Mouse (Mus musculus): Measurements from ENCODE around the gene Hdhd3. TPM values are rescaled to one million over a fixed set of nuclear protein-coding genes. Genes with fewer than 3 reads are reported as not detected.

The Hdhd3 gene
- polyA plus RNA-seq, 1 experiment from 2014 or later, result 115 TPM

DNA sequence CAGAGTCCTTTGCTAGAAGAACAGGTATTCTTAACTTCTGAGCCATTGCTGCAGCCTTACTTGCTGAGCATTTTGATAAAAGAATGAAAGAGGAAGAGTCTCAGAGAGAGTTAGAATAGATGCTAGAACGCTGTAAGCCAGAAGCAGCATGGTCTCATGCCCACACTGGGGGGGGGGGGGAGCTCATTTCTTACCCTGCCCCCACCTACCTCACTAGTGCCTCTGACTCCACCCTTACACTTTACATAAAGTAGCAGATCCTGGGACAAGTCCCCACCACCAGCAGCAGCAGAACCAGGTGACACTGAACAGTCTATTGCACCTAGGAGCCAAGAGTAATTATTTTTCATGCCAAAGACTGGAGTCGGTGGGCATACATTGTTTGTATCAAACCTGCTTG lies 28.1 kb downstream of the Hdhd3 start:
- H3K9me3 ChIP-seq (ENCODE audit: control insufficient read depth, low read length), result no peaks in the 10 kb centered on the region
- peaks cover 3% of the 10 kb centered on the region; the same call in 1 of the 2 replicates for H3K4me1 ChIP-seq (ENCODE audit: control insufficient read depth, insufficient read depth, low read length)
- H3K4me2 ChIP-seq (ENCODE audit: low read depth, low read length), result no peak overlapping the region
- no peak overlapping the region for H3K9ac ChIP-seq (ENCODE audit: low read depth, low read length)
- H3K36me3 ChIP-seq (ENCODE audit: control insufficient read depth, insufficient read depth, low read length), result no peaks in the 10 kb centered on the region
- WGBS, result 65% methylated on average over 2 of the region's 2 CpGs
- ATAC-seq, result no peak
- H3K27me3 ChIP-seq (replicated peaks; ENCODE audit: control insufficient read depth, insufficient read depth, low read length), result no peaks in the 10 kb centered on the region
- no peak overlapping the region for H3K4me3 ChIP-seq (ENCODE audit: low read length)
- peak overlapping the region; percentile 62 for H3K27ac ChIP-seq (ENCODE audit: low read length)

DNA sequence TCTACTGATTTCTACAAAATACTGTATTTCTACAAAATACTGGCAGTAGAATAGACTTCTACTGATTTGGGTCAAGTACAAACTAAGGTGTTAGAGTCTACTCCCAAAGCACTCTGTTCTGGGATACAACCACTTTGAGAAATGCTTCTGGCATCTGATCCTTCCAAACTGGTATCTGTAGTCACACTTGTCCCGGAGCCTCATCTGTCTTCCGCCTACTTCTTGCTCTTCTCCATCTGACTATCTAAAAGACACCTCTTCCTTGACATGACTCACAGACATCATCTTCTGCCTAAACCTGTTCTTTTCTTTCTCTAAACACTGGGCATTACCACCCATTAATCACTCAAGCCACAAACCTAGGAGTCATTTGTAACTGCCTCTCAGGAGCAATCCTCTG lies 31.2 kb downstream of the Hdhd3 start:
- no peak for ATAC-seq
- no peaks in the 10 kb centered on the region for H3K36me3 ChIP-seq (ENCODE audit: control insufficient read depth, insufficient read depth, low read length)
- H3K27me3 ChIP-seq (replicated peaks; ENCODE audit: control insufficient read depth, insufficient read depth, low read length), result no peaks in the 10 kb centered on the region
- H3K27ac ChIP-seq (ENCODE audit: low read length), result no peak overlapping the region
- no peak overlapping the region for H3K4me2 ChIP-seq (ENCODE audit: low read depth, low read length)
- H3K9me3 ChIP-seq (ENCODE audit: control insufficient read depth, low read length), result 0 out of 2 replicates have a peak, but pooled peaks cover 4% of the 10 kb centered on the region
- WGBS, result 97% methylated on average over 2 of the region's 2 CpGs
- peaks cover 4% of the 10 kb centered on the region; the same call in 1 of the 2 replicates for H3K4me1 ChIP-seq (ENCODE audit: control insufficient read depth, insufficient read depth, low read length)
- no peak overlapping the region for H3K4me3 ChIP-seq (ENCODE audit: low read length)
- no peak overlapping the region for H3K9ac ChIP-seq (ENCODE audit: low read depth, low read length)

DNA sequence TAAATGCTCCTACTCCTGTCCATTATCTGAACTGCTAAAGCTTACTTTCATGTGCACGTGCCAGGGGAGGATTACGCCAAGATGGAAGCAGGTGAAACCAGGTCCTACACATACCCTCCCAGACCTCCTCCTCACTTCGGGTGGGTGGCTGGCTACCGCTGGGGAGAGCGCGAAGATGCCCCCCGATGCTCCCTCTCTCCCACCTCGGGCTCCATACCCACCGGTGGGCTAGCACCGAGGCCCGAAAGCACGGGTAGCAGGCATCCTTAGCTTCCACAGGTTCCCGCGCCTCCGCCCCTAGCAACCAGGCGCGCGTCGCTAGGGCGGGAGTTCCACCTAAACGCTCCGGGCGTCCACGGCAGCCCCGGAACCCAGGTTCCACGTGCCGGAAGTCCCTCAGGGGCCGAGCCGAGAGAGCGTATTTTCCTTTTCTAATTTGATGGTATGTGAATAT lies 32.6 kb downstream of the Hdhd3 start, which contains the start of gene Wdr31:
Gene Wdr31 (minus strand): TSS at position 299 of the 454 bp plus-strand sequence.
- H3K36me3 ChIP-seq (ENCODE audit: control insufficient read depth, insufficient read depth, low read length), result no peaks in the 10 kb centered on the region
- no peaks in the 10 kb centered on the region for H3K27me3 ChIP-seq (replicated peaks; ENCODE audit: control insufficient read depth, insufficient read depth, low read length)
- H3K4me1 ChIP-seq (ENCODE audit: control insufficient read depth, insufficient read depth, low read length), result peaks cover 4% of the 10 kb centered on the region; the same call in 1 of the 2 replicates
- H3K9ac ChIP-seq (ENCODE audit: low read depth, low read length), result peak within 1 kb of the TSS; percentile 75
- H3K9me3 ChIP-seq (ENCODE audit: control insufficient read depth, low read length), result 0 out of 2 replicates have a peak, but pooled peaks cover 4% of the 10 kb centered on the region
- H3K4me2 ChIP-seq (ENCODE audit: low read depth, low read length), result peak within 1 kb of the TSS; percentile 87
- ATAC-seq, result peak; percentile 85
- H3K4me3 ChIP-seq (ENCODE audit: low read length), result peak within 1 kb of the TSS; percentile 70
- WGBS, result under 1% methylated on average over 30 of the region's 30 CpGs
- no peak within 1 kb of the TSS for H3K27ac ChIP-seq (ENCODE audit: low read length)

DNA sequence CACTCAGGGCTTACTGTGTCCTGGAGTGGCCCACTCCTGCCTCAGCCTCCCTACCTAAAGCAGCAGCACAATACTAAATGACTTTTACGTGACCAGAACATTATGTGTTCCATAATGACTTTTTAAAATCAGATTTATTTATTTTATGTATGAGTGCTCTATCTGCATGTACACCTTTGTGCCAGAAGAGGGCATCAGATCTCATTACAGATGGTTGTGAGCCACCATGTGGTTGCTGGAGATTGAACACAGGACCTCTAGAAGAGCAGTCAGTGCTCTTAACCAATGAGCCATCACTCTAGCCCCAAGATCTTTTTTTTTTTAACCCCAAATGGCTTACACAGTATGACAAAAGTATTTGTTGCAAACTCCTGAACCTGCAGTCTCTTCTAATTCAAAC lies 35.1 kb downstream of the Hdhd3 start:
- Histone ChIP-seq H3K4me2 (ENCODE audit: low read depth, low read length) (no peak overlapping the region), H3K9ac (ENCODE audit: low read depth, low read length) (no peak overlapping the region), H3K9me3 (ENCODE audit: control insufficient read depth, low read length) (0 out of 2 replicates have a peak, but pooled peaks cover 4% of the 10 kb centered on the region), H3K27me3 (replicated peaks; ENCODE audit: control insufficient read depth, insufficient read depth, low read length) (no peaks in the 10 kb centered on the region), H3K4me1 (ENCODE audit: control insufficient read depth, insufficient read depth, low read length) (peaks cover 4% of the 10 kb centered on the region; the same call in 1 of the 2 replicates), H3K36me3 (ENCODE audit: control insufficient read depth, insufficient read depth, low read length) (no peaks in the 10 kb centered on the region), H3K27ac (ENCODE audit: low read length) (no peak overlapping the region), H3K4me3 (ENCODE audit: low read length) (no peak overlapping the region)
- no peak for ATAC-seq
- 87% methylated on average over 1 of the region's 1 CpGs for WGBS

DNA sequence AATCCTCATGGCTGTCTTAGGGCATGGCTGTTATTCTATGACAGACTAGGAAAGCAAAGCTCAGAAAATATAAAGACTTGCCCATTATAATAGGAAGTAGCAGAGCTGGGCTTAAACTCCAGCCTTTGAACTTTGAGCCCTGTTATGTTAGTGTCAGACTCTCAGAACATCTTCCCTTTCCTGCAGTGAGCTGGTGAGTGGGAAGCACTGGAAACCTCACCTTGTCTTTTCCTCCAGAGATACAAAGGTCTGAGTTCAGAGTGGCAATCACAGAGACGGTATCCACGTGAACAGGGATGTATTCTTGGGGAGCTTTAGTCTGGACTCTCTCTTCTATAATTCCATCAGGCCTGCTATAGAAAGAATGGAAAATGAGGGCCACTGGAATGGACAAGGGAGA lies 40.1 kb downstream of the Hdhd3 start:
- peak; percentile 69; the same call in 1 of the 2 replicates for ATAC-seq
- no peak overlapping the region for H3K27ac ChIP-seq (ENCODE audit: low read length)
- H3K9me3 ChIP-seq (ENCODE audit: control insufficient read depth, low read length), result no peaks in the 10 kb centered on the region
- no peaks in the 10 kb centered on the region for H3K36me3 ChIP-seq (ENCODE audit: control insufficient read depth, insufficient read depth, low read length)
- no peak overlapping the region for H3K4me2 ChIP-seq (ENCODE audit: low read depth, low read length)
- no peaks in the 10 kb centered on the region for H3K27me3 ChIP-seq (replicated peaks; ENCODE audit: control insufficient read depth, insufficient read depth, low read length)
- 79% methylated on average over 2 of the region's 2 CpGs for whole genome bisulfite sequencing
- no peaks in the 10 kb centered on the region for H3K4me1 ChIP-seq (ENCODE audit: control insufficient read depth, insufficient read depth, low read length)
- H3K9ac ChIP-seq (ENCODE audit: low read depth, low read length), result 0 out of 2 replicates have a peak overlapping the region, but pooled peaks have one; percentile 17
- H3K4me3 ChIP-seq (ENCODE audit: low read length), result no peak overlapping the region

DNA sequence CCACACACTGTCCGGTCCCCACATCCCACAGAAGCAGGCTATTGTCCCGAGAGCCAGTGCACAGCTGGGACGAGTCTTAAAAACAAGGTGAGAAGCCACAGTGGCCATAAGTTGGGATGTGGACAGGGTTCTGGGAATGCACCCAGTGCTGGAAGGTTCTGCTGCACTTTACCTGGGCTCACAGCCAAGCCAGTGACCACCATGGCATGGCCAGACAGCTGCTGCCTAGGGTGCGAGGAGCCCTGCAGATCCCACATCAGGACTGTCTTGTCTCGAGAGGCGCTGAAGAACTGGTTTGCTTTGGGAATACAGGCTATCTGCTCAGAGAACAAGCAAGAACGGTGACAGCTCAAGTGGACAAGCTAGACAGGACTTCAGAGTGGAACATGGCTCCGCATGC lies 42.9 kb downstream of the Hdhd3 start:
- Histone ChIP-seq H3K27ac (ENCODE audit: low read length) (no peak overlapping the region), H3K36me3 (ENCODE audit: control insufficient read depth, insufficient read depth, low read length) (no peaks in the 10 kb centered on the region), H3K9me3 (ENCODE audit: control insufficient read depth, low read length) (no peaks in the 10 kb centered on the region), H3K4me1 (ENCODE audit: control insufficient read depth, insufficient read depth, low read length) (no peaks in the 10 kb centered on the region), H3K27me3 (replicated peaks; ENCODE audit: control insufficient read depth, insufficient read depth, low read length) (no peaks in the 10 kb centered on the region), H3K4me3 (ENCODE audit: low read length) (no peak overlapping the region), H3K4me2 (ENCODE audit: low read depth, low read length) (no peak overlapping the region), H3K9ac (ENCODE audit: low read depth, low read length) (no peak overlapping the region)
- ATAC-seq, result no peak
- 89% methylated on average over 8 of the region's 8 CpGs for WGBS

DNA sequence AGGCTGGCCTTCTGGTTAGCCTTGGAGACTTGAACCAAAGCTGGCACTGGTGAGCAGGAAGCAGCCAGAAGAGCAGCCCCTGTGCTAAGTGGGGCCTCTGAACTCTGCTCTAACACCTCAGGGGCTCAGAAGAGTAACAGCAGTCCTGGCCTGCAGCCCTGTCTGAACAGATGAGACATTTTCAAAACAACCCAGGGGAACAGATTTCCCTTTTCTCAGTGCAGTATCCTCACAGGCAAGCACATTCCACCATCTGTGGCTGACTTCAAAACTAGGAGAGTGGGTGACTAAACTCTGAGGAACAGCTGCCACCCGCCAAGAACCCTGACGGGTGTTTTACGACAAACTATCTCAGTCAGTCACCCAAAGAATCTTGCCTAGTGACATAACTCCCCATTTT lies 44.2 kb downstream of the Hdhd3 start:
- Histone ChIP-seq H3K4me1 (ENCODE audit: control insufficient read depth, insufficient read depth, low read length) (no peaks in the 10 kb centered on the region), H3K36me3 (ENCODE audit: control insufficient read depth, insufficient read depth, low read length) (no peaks in the 10 kb centered on the region), H3K4me3 (ENCODE audit: low read length) (no peak overlapping the region), H3K27ac (ENCODE audit: low read length) (no peak overlapping the region), H3K4me2 (ENCODE audit: low read depth, low read length) (no peak overlapping the region), H3K9me3 (ENCODE audit: control insufficient read depth, low read length) (no peaks in the 10 kb centered on the region), H3K9ac (ENCODE audit: low read depth, low read length) (no peak overlapping the region), H3K27me3 (replicated peaks; ENCODE audit: control insufficient read depth, insufficient read depth, low read length) (no peaks in the 10 kb centered on the region)
- 66% methylated on average over 3 of the region's 3 CpGs for WGBS
- 0 out of 2 replicates have a peak, but pooled peaks have one; percentile 16 for ATAC-seq

DNA sequence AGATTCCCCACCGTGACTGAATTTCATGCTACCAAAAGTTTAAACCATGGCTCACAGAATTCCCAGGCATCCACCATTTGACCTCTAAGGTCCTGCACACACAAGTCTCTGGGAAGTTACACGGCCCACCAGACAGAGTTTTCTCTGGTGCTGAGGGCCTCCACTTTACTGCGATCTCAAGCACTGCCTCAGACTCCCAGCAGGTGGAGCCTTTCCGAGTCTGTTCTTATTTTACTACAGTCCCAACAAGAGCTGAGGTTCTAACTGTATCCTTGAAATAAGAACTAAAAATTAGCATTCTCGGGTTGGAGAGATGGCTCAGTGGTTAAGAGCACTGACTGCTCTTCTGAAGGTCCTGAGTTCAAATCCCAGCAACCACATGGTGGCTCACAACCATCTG lies 48.3 kb downstream of the Hdhd3 start:
- Histone ChIP-seq H3K9ac (ENCODE audit: low read depth, low read length) (no peak overlapping the region), H3K27ac (ENCODE audit: low read length) (no peak overlapping the region), H3K4me1 (ENCODE audit: control insufficient read depth, insufficient read depth, low read length) (no peaks in the 10 kb centered on the region), H3K4me3 (ENCODE audit: low read length) (no peak overlapping the region), H3K9me3 (ENCODE audit: control insufficient read depth, low read length) (no peaks in the 10 kb centered on the region), H3K4me2 (ENCODE audit: low read depth, low read length) (no peak overlapping the region), H3K27me3 (replicated peaks; ENCODE audit: control insufficient read depth, insufficient read depth, low read length) (no peaks in the 10 kb centered on the region), H3K36me3 (ENCODE audit: control insufficient read depth, insufficient read depth, low read length) (no peaks in the 10 kb centered on the region)
- peak; percentile 40; the same call in 1 of the 2 replicates for ATAC-seq
- WGBS, result 50% methylated on average over 5 of the region's 5 CpGs

Data from intestine, embryonic 16.5 days (tissue).